Mouse (Mus musculus) CH12.LX (cell line): ENCODE measurements at regions not wholly inside any gene's neighbourhood (a gene's known extent, or its start where the extent isn't known, plus 50 kb on each side); places are given as distances from the start of the nearest gene placed in this dataset.

Experiments
- CHD1 ChIP-seq: IDR thresholded peaks from 2 replicates; pipeline ENCODE4 v1.6.1; 2012; ENCODE audit warnings: low read depth, low read length, improper control_type of control experiment, inconsistent platforms
- CTCF ChIP-seq, 2 experiments: IDR thresholded peaks in 1 of 2; conservative IDR thresholded peaks in 1 of 2; 2 replicates each; pipeline ENCODE4 v1.5.1; 2011 to 2012; ENCODE audit warnings: low read depth in 2 of 2, low read length in 2 of 2, improper control_type of control experiment in 1 of 2, inconsistent platforms in 1 of 2, mild to moderate bottlenecking in 1 of 2, moderate library complexity in 1 of 2
- ELF1 ChIP-seq: IDR thresholded peaks from 2 replicates; pipeline ENCODE4 v1.6.1; 2014; ENCODE audit warnings: low read depth, mild to moderate bottlenecking, inconsistent platforms, low read length, improper control_type of control experiment
- EP300 ChIP-seq: IDR thresholded peaks from 2 replicates; pipeline ENCODE4 v1.6.1; 2011; ENCODE audit warnings: low read length, improper control_type of control experiment
- GABPA ChIP-seq: IDR thresholded peaks from 2 replicates; pipeline ENCODE4 v1.6.1; 2012; ENCODE audit warnings: low read depth, low read length, improper control_type of control experiment, inconsistent platforms; ENCODE audit not compliant: insufficient replicate concordance
- KAT2A ChIP-seq: IDR thresholded peaks from 2 replicates; pipeline ENCODE4 v1.6.1; 2012; ENCODE audit warnings: low read length, improper control_type of control experiment, inconsistent platforms; ENCODE audit not compliant: insufficient replicate concordance
- MAX ChIP-seq: IDR thresholded peaks from 2 replicates; pipeline ENCODE4 v1.6.1; 2011; ENCODE audit warnings: low read length, improper control_type of control experiment
- MEF2A ChIP-seq: IDR thresholded peaks from 2 replicates; pipeline ENCODE4 v1.6.1; 2014; ENCODE audit warnings: low read depth, mild to moderate bottlenecking, inconsistent platforms, low read length, improper control_type of control experiment, borderline replicate concordance
- MXI1 ChIP-seq: IDR thresholded peaks from 2 replicates; pipeline ENCODE4 v1.6.1; 2011; ENCODE audit warnings: mild to moderate bottlenecking, low read depth, low read length, improper control_type of control experiment
- POLR2A ChIP-seq: IDR thresholded peaks from 2 replicates; pipeline ENCODE4 v1.6.1; 2011; ENCODE audit warnings: low read depth, mild to moderate bottlenecking, improper control_type of control experiment, low read length
- TBP ChIP-seq: conservative IDR thresholded peaks from 2 replicates; pipeline ENCODE4 v1.6.1; 2011; ENCODE audit warnings: low read depth, low read length, improper control_type of control experiment
- USF1 ChIP-seq: IDR thresholded peaks from 2 replicates; pipeline ENCODE4 v1.6.1; 2014; ENCODE audit warnings: low read depth, mild to moderate bottlenecking, inconsistent platforms, low read length, improper control_type of control experiment
- USF2 ChIP-seq: conservative IDR thresholded peaks from 2 replicates; pipeline ENCODE4 v1.6.1; 2011; ENCODE audit warnings: low read depth, low read length, improper control_type of control experiment
- ZKSCAN1 ChIP-seq: IDR thresholded peaks from 2 replicates; pipeline ENCODE4 v1.6.1; 2012; ENCODE audit warnings: low read depth, inconsistent platforms, low read length, improper control_type of control experiment, borderline replicate concordance

DNA sequence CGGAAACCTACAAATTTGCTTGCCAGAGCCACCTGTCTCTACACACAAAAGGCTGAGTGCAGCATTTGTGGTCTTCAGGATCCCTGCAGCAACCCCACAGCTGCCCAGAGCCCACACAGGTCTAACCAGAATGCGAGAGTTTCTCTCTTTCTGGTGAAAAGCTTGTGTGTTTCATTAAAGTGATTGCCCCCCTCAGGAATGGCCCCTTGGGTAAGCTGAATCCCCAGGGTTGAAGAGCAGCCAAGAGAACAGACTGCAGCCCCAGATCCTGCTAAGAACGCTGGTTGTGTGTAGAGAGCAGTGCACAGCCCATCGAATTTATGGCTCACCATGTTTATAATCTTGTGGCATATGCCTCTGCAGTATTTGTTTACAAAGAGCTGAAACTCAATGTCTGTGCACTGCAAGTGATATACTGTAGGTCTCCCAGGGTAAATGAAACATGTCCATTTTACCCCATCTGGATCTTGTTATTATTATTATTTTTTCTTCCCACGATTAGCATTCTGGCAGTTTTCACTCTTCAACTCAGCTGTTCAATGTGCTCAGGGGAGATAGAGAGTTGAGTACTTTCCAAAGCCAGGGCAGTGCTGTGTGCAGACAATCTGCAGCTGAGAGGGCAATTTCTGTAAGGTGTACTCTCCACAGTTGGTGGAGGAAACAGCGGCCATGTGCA, 486.4 kb downstream of the Hdgfl1 start:
- no peak for TF ChIP-seq TBP
- TF ChIP-seq CTCF (conservative IDR thresholded peaks at IDR 0.05 in 1 of 2, IDR thresholded peaks at IDR 0.05 in 1 of 2; ENCODE audit: low read depth in 2 of 2, low read length in 2 of 2) = no peak
- no peak for TF ChIP-seq POLR2A
- TF ChIP-seq ZKSCAN1 = no peak
- TF ChIP-seq USF1 = no peak
- no peak for TF ChIP-seq EP300
- no peak for TF ChIP-seq KAT2A
- TF ChIP-seq GABPA = no peak
- TF ChIP-seq ELF1 = no peak
- no peak for TF ChIP-seq USF2
- TF ChIP-seq MAX = no peak
- TF ChIP-seq MXI1 = no peak
- TF ChIP-seq CHD1 = no peak
- no peak for TF ChIP-seq MEF2A
